Mouse (Mus musculus) liver, postnatal 0 days (tissue): ENCODE data around the gene Rhbdl3. TPM values are rescaled to one million over a fixed set of nuclear protein-coding genes. Genes with fewer than 3 reads are reported as not detected.

Experiments
- ATAC-seq: fragments of 200-750 bp; cut with Nextera tagmentation; 2 replicates; pipeline ENCODE4 v1.8.0; 2017; ENCODE audit warnings: mild to moderate bottlenecking, moderate library complexity
- DNase-seq: peaks from one replicate; pipeline ENCODE4 v3.0.0-alpha.2; 2016
- H3K27ac ChIP-seq: fragments of 300-500 bp; sonication (generic); 2 replicates; pipeline ENCODE4 v1.5.1; 2014; ENCODE audit warnings: antibody characterized with exemption, moderate library complexity, mild to moderate bottlenecking, low read depth
- H3K27me3 ChIP-seq: fragments of 300-500 bp; sonication (generic); 2 replicates; pipeline ENCODE4 v1.6.1; 2014; ENCODE audit warnings: low read length, control low read depth, mixed read lengths; ENCODE audit not compliant: insufficient read depth
- H3K36me3 ChIP-seq: fragments of 300-500 bp; sonication (generic); replicated peaks from 2 replicates; pipeline ENCODE4 v1.6.1; 2014; ENCODE audit warnings: mild to moderate bottlenecking, control low read depth, low read length, moderate library complexity, mixed read lengths; ENCODE audit not compliant: insufficient read depth
- H3K4me1 ChIP-seq: fragments of 300-500 bp; sonication (generic); 2 replicates; pipeline ENCODE4 v1.6.1; 2014; ENCODE audit warnings: antibody characterized with exemption, mild to moderate bottlenecking, control low read depth; ENCODE audit not compliant: insufficient read depth
- H3K4me2 ChIP-seq: fragments of 300-500 bp; sonication (generic); 2 replicates; pipeline ENCODE4 v1.6.1; 2014; ENCODE audit warnings: low read depth, mild to moderate bottlenecking, low read length, moderate library complexity, mixed read lengths
- H3K4me3 ChIP-seq: fragments of 300-500 bp; sonication (generic); 2 replicates; pipeline ENCODE4 v1.5.1; 2014; ENCODE audit warnings: low read depth, low read length
- H3K9ac ChIP-seq: fragments of 300-500 bp; sonication (generic); replicated peaks from 2 replicates; pipeline ENCODE4 v1.6.1; 2014; ENCODE audit warnings: mild to moderate bottlenecking, moderate library complexity
- H3K9me3 ChIP-seq: fragments of 300-500 bp; sonication (generic); 2 replicates; pipeline ENCODE4 v1.6.1; 2016; ENCODE audit warnings: mild to moderate bottlenecking, control low read depth, low read length, mixed read lengths
- CTCF ChIP-seq: sonication (generic); IDR thresholded peaks from 2 replicates; pipeline ENCODE4 v1.5.1; 2016; ENCODE audit warnings: antibody characterized with exemption, low read depth
- EP300 ChIP-seq: IDR thresholded peaks from 2 replicates; pipeline ENCODE4 v1.6.1; 2016; ENCODE audit warnings: antibody characterized with exemption, low read depth, mild to moderate bottlenecking
- WGBS: fragments of 180-500 bp; shearing (Covaris S2); extraction: QIAGEN DNeasy Blood & Tissue Kit; methylation state at CpG from one replicate; pipeline ENCODE4 v1.1.7; 2014; ENCODE audit not compliant: insufficient replicate concordance; 5-methylcytosine and 5-hydroxymethylcytosine counted together
- polyA plus RNA-seq: library from polyadenylated mRNA; unstranded; fragments of >200 nt; fragmentation: Nextera tagmentation; extraction: Ambion mirVana; gene quantifications from 2 replicates; pipeline ENCODE4 v1.2.1, GENCODE M21; 2015

The Rhbdl3 gene
- polyA plus RNA-seq, 1 experiment from 2014 or later = 0.05 TPM

GRCm38 (mm10) chr11:80304846-80305245 lies 4.1 kb downstream of the Rhbdl3 start:
- H3K4me2 ChIP-seq = no peak overlapping the region
- no peak overlapping the region for H3K27ac ChIP-seq
- no peak for ATAC-seq
- H3K9ac ChIP-seq = no peak overlapping the region
- no peaks in the 10 kb centered on the region for H3K9me3 ChIP-seq
- H3K27me3 ChIP-seq = peaks cover 32% of the 10 kb centered on the region
- H3K4me3 ChIP-seq = no peak overlapping the region
- DNase-seq = no peak
- TF ChIP-seq CTCF = no peak
- no peak for TF ChIP-seq EP300
- peaks cover 24% of the 10 kb centered on the region for H3K4me1 ChIP-seq
- no peaks in the 10 kb centered on the region for H3K36me3 ChIP-seq
- 79% methylated on average over 10 of the region's 10 CpGs for WGBS

- Histone ChIP-seq H3K9me3 (no peaks in the 10 kb centered on the region), H3K4me3 (no peak overlapping the region), H3K4me1 (no peaks in the 10 kb centered on the region), H3K36me3 (no peaks in the 10 kb centered on the region), H3K27ac (no peak overlapping the region), H3K9ac (no peak overlapping the region), H3K4me2 (no peak overlapping the region), H3K27me3 (peaks cover 9% of the 10 kb centered on the region; the same call in 1 of the 2 replicates)
- 48% methylated on average over 6 of the region's 6 CpGs for WGBS
- no peak for TF ChIP-seq EP300
- TF ChIP-seq CTCF = no peak
- ATAC-seq (no peak), DNase-seq (no peak)
Observed at GRCm38 (mm10) chr11:80308537-80308936, 7.8 kb downstream of the Rhbdl3 start.

GRCm38 (mm10) chr11:80311271-80311670 lies 10.6 kb downstream of the Rhbdl3 start:
- H3K4me1 ChIP-seq = no peaks in the 10 kb centered on the region
- H3K4me2 ChIP-seq = no peak overlapping the region
- TF ChIP-seq CTCF (no peak), EP300 (no peak)
- no peak overlapping the region for H3K9ac ChIP-seq
- no peak for ATAC-seq
- H3K27ac ChIP-seq = no peak overlapping the region
- no peak overlapping the region for H3K4me3 ChIP-seq
- DNase-seq = no peak
- peaks cover 9% of the 10 kb centered on the region; the same call in 1 of the 2 replicates for H3K27me3 ChIP-seq
- 69% methylated on average over 4 of the region's 4 CpGs for WGBS
- no peaks in the 10 kb centered on the region for H3K36me3 ChIP-seq
- H3K9me3 ChIP-seq = no peaks in the 10 kb centered on the region

- no peak overlapping the region for H3K9ac ChIP-seq
- no peak for ATAC-seq
- H3K9me3 ChIP-seq = no peaks in the 10 kb centered on the region
- no peaks in the 10 kb centered on the region for H3K36me3 ChIP-seq
- no peak overlapping the region for H3K4me2 ChIP-seq
- 38% methylated on average over 2 of the region's 2 CpGs for WGBS
- peaks cover 9% of the 10 kb centered on the region; the same call in 1 of the 2 replicates for H3K27me3 ChIP-seq
- H3K4me1 ChIP-seq = no peaks in the 10 kb centered on the region
- no peak for DNase-seq
- TF ChIP-seq CTCF (no peak), EP300 (no peak)
- H3K27ac ChIP-seq = no peak overlapping the region
- no peak overlapping the region for H3K4me3 ChIP-seq
Observed at GRCm38 (mm10) chr11:80312049-80312448, 11.3 kb downstream of the Rhbdl3 start.

GRCm38 (mm10) chr11:80312565-80312964 lies 11.9 kb downstream of the Rhbdl3 start:
- Histone ChIP-seq H3K27ac (no peak overlapping the region), H3K4me1 (no peaks in the 10 kb centered on the region), H3K9ac (no peak overlapping the region), H3K4me3 (no peak overlapping the region), H3K36me3 (no peaks in the 10 kb centered on the region), H3K4me2 (no peak overlapping the region), H3K27me3 (peaks cover 9% of the 10 kb centered on the region; the same call in 1 of the 2 replicates), H3K9me3 (no peaks in the 10 kb centered on the region)
- DNase-seq = no peak
- 4% methylated on average over 6 of the region's 6 CpGs for WGBS
- no peak for TF ChIP-seq EP300
- no peak for TF ChIP-seq CTCF
- no peak for ATAC-seq

GRCm38 (mm10) chr11:80313462-80313861 lies 12.8 kb downstream of the Rhbdl3 start:
- no peak for TF ChIP-seq EP300
- no peak for TF ChIP-seq CTCF
- no peaks in the 10 kb centered on the region for H3K9me3 ChIP-seq
- H3K4me2 ChIP-seq = no peak overlapping the region
- H3K27ac ChIP-seq = no peak overlapping the region
- no peaks in the 10 kb centered on the region for H3K36me3 ChIP-seq
- ATAC-seq (no peak), DNase-seq (no peak)
- H3K9ac ChIP-seq = no peak overlapping the region
- H3K27me3 ChIP-seq = peaks cover 9% of the 10 kb centered on the region; the same call in 1 of the 2 replicates
- H3K4me3 ChIP-seq = no peak overlapping the region
- no peaks in the 10 kb centered on the region for H3K4me1 ChIP-seq
- 39% methylated on average over 1 of the region's 1 CpGs for WGBS

- Histone ChIP-seq H3K36me3 (no peaks in the 10 kb centered on the region), H3K27me3 (peaks cover 9% of the 10 kb centered on the region; the same call in 1 of the 2 replicates), H3K9me3 (no peaks in the 10 kb centered on the region), H3K4me3 (no peak overlapping the region), H3K4me1 (no peaks in the 10 kb centered on the region), H3K4me2 (no peak overlapping the region), H3K27ac (no peak overlapping the region), H3K9ac (no peak overlapping the region)
- ATAC-seq = no peak
- 70% methylated on average over 4 of the region's 4 CpGs for WGBS
- TF ChIP-seq EP300 = no peak
- TF ChIP-seq CTCF = no peak
- DNase-seq = no peak
Observed at GRCm38 (mm10) chr11:80313944-80314343, 13.2 kb downstream of the Rhbdl3 start.
